Mouse (Mus musculus): ENCODE measurements around the gene Wdr63. TPM values are rescaled to one million over a fixed set of nuclear protein-coding genes. Genes with fewer than 3 reads are reported as not detected.

The Wdr63 gene
- polyA plus RNA-seq, 1 experiment from 2014 or later, result 0.30 TPM

DNA sequence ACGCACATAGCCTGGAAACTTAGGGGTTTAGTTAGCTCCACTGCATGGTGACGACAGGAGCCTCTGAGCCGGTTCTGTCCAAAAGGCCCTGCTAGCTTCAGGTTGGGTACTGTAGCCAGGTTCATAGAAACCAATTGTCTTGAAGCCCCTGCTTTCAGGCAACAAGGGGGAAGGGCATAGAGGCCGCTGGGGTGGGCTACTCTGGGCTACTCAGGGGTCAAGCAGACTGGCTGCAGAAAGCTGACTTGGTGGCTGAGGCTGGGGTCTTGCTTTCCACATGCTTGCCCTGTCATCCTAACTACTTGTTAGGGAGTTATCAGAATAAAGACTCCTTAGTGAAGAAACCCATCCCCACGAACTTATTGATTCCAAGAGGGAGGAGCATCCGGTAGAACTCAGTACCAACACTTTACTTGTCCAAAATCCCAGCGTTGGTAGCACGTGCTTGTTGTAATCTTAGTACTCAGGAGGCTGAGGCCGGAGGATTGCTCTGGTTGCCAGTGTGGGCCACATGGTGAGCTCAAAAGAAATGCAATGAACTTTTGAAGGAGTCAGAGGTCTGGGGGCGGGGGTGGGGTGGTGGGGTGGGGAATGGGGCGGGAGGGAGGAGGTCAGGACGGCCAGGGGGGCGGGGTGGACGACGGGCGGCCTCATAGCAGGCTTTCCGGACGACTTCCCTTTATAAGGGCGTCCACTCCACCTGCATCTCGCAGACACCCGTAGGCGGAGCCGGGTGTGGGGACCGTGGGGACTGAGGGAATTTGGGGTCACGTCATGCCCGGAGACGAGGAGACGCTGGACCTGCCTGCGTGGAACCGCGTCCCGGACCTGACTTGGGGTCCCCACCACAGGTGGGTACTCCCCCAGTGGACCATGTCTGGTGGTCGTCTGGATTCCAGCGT lies 41.5 kb upstream of the Wdr63 start, which contains the start of gene Mcoln2:
Gene Mcoln2 (plus strand): TSS at position 678 of the 902 bp plus-strand sequence.
- no peak within 1 kb of the TSS; the same call in 1 of the 2 replicates for H3K27ac ChIP-seq
- H3K27me3 ChIP-seq (replicated peaks), result peaks cover 39% of the 10 kb centered on the region; the same call in 1 of the 2 replicates
- H3K9ac ChIP-seq, result peak within 1 kb of the TSS; percentile 45
- peak; percentile 54 for ATAC-seq
- 10% methylated on average over 34 of the region's 34 CpGs for WGBS (ENCODE audit: insufficient replicate concordance)
- peak within 1 kb of the TSS; percentile 53 for H3K4me3 ChIP-seq
- no peaks in the 10 kb centered on the region for H3K36me3 ChIP-seq
- H3K4me2 ChIP-seq, result peak within 1 kb of the TSS; percentile 75
- peaks cover 20% of the 10 kb centered on the region for H3K4me1 ChIP-seq
- no peaks in the 10 kb centered on the region for H3K9me3 ChIP-seq (replicated peaks)

DNA sequence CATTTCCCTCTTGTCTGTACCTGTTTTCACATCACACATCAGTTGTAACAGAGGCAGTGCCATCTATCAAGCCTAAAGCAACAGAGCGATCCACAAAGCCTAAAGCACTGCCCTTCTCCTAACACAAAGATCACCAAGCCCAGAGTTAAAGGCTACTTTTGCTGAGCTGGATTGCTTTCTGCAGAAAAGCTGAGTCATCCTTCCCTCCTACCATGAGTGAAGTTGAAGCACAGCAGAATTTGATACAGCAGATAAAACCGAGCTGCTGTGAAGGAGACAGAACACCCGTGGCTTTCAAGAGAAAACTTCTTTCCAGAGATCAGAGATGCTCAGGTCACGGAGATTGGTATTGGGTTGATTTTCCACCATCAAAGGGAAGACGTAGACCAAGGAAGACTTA lies 38.2 kb upstream of the Wdr63 start:
- ATAC-seq, result no peak
- no peaks in the 10 kb centered on the region for H3K9me3 ChIP-seq (replicated peaks)
- H3K9ac ChIP-seq, result no peak overlapping the region
- H3K4me3 ChIP-seq, result no peak overlapping the region
- WGBS (ENCODE audit: insufficient replicate concordance), result 35% methylated on average over 5 of the region's 5 CpGs
- no peak overlapping the region for H3K4me2 ChIP-seq
- no peaks in the 10 kb centered on the region for H3K36me3 ChIP-seq
- H3K4me1 ChIP-seq, result peaks cover 13% of the 10 kb centered on the region
- peaks cover 23% of the 10 kb centered on the region; the same call in 1 of the 2 replicates for H3K27me3 ChIP-seq (replicated peaks)
- H3K27ac ChIP-seq, result no peak overlapping the region

DNA sequence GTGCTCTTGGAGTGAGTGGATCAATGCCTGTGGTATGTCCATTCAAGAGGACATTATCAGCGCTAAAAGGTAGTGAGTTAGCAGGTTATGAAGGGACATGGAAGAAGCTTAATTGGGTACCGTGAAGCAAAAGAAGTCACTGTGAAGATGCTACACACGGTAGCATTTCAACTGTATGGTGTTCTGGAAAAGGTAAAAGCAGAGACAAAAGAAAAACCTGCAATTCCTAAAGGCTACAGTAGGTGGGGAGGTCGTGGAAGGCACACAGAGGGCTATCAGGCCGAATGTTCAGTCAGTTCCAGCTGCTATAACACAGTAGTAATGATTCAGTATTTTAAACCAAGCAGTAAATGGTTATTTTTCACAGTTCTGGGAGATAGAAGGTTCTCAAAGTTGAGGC lies 37.6 kb upstream of the Wdr63 start:
- Histone ChIP-seq H3K9ac (no peak overlapping the region), H3K27me3 (replicated peaks) (peaks cover 17% of the 10 kb centered on the region; the same call in 1 of the 2 replicates), H3K36me3 (no peaks in the 10 kb centered on the region), H3K27ac (no peak overlapping the region), H3K4me1 (peaks cover 13% of the 10 kb centered on the region), H3K4me3 (no peak overlapping the region), H3K4me2 (no peak overlapping the region), H3K9me3 (replicated peaks) (no peaks in the 10 kb centered on the region)
- ATAC-seq, result no peak
- 39% methylated on average over 5 of the region's 5 CpGs for WGBS (ENCODE audit: insufficient replicate concordance)

DNA sequence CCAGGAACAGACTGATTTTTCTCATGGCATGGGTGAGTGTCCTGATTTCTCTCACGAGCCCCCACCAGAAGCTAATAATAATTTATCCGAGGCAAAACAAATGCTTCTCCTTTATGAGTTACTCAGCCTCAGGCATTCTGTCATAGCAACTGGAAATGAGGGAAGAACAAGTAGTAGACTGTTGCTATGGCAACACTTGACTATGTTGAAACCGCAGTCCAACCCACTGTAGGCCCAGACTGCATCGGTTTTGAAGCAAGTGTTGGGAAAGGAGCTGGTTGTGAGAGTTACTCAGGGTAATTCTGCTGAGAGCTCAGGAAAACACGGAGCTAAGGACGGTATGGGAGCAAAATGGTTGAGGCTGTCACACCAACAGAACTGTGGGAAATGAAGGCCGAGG lies 34.6 kb upstream of the Wdr63 start:
- no peaks in the 10 kb centered on the region for H3K36me3 ChIP-seq
- H3K27me3 ChIP-seq (replicated peaks), result no peaks in the 10 kb centered on the region
- H3K9me3 ChIP-seq (replicated peaks), result no peaks in the 10 kb centered on the region
- no peak overlapping the region for H3K4me3 ChIP-seq
- no peak for ATAC-seq
- H3K4me2 ChIP-seq, result no peak overlapping the region
- 75% methylated on average over 7 of the region's 7 CpGs for WGBS (ENCODE audit: insufficient replicate concordance)
- no peak overlapping the region for H3K9ac ChIP-seq
- H3K4me1 ChIP-seq, result peaks cover 6% of the 10 kb centered on the region
- H3K27ac ChIP-seq, result no peak overlapping the region

DNA sequence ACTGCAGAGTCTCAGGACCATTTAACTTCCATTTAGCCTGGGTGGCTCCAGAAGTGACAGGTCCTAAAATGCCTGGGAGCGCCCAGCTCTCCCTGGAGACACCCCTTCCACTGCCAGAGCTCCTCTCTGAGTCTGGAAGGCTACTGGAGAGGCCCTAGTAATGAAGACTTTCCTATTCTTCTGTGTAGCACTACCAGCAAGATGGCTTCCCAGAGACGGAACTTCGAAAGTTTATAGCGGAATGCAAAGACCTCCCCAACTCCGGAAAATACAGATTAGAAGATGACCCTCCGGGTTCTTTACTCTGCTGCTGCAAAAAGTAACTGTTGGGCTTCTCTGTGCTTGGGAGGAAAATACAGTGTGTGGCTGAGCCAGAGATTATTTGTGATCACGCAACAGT lies 32.3 kb upstream of the Wdr63 start:
- H3K4me2 ChIP-seq, result no peak overlapping the region
- H3K4me1 ChIP-seq, result no peaks in the 10 kb centered on the region
- H3K4me3 ChIP-seq, result no peak overlapping the region
- H3K9ac ChIP-seq, result no peak overlapping the region
- H3K27ac ChIP-seq, result no peak overlapping the region
- ATAC-seq, result no peak
- H3K9me3 ChIP-seq (replicated peaks), result no peaks in the 10 kb centered on the region
- no peaks in the 10 kb centered on the region for H3K36me3 ChIP-seq
- 76% methylated on average over 7 of the region's 7 CpGs for WGBS (ENCODE audit: insufficient replicate concordance)
- H3K27me3 ChIP-seq (replicated peaks), result no peaks in the 10 kb centered on the region

DNA sequence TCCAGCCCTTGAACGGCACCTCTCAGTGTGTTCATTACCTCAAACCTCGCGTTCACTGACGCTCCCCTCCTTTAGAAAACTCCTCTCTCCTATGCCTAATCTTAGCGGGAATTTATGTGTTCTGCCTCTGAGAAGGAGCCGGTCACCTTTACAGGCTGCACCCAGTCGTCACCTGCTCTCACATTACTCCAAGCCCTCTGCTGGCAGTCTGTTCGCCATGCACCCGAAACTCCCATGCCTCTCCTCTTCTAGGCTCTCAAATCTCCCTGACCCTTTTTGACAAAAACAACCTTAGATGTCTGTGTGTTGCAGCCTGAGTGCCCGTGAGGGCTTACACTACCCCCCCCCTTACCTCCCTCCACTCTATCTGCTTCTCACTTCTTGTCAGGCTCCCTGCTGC lies 28.5 kb upstream of the Wdr63 start:
- Histone ChIP-seq H3K4me2 (no peak overlapping the region), H3K4me3 (no peak overlapping the region), H3K27me3 (replicated peaks) (no peaks in the 10 kb centered on the region), H3K36me3 (no peaks in the 10 kb centered on the region), H3K27ac (no peak overlapping the region), H3K9ac (no peak overlapping the region), H3K9me3 (replicated peaks) (no peaks in the 10 kb centered on the region), H3K4me1 (no peaks in the 10 kb centered on the region)
- WGBS (ENCODE audit: insufficient replicate concordance), result 33% methylated on average over 10 of the region's 10 CpGs
- no peak for ATAC-seq

DNA sequence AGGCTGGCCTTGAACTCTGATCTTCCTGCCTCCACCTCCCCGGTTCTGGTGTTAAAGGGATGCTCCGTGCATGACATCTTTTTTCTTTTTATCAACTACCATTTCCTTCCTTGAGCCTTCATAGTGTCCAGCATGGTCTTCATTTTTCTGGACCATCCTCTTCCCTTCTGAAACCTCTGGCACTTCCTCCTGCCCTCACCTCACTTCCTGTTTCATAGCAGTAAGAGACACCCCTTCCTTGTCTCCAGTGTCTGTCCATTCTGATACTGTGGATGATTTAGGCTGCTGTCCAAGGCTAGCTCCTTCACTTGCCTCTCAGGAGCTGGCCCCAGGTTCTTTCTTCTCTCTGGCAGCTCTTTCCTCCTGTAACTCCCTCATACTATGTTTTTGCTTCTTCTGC lies 27.5 kb upstream of the Wdr63 start:
- WGBS (ENCODE audit: insufficient replicate concordance), result 66% methylated on average over 2 of the region's 2 CpGs
- no peak overlapping the region for H3K27ac ChIP-seq
- H3K4me3 ChIP-seq, result no peak overlapping the region
- ATAC-seq, result no peak
- no peaks in the 10 kb centered on the region for H3K36me3 ChIP-seq
- no peak overlapping the region for H3K4me2 ChIP-seq
- H3K4me1 ChIP-seq, result no peaks in the 10 kb centered on the region
- H3K9ac ChIP-seq, result no peak overlapping the region
- H3K9me3 ChIP-seq (replicated peaks), result no peaks in the 10 kb centered on the region
- H3K27me3 ChIP-seq (replicated peaks), result no peaks in the 10 kb centered on the region

DNA sequence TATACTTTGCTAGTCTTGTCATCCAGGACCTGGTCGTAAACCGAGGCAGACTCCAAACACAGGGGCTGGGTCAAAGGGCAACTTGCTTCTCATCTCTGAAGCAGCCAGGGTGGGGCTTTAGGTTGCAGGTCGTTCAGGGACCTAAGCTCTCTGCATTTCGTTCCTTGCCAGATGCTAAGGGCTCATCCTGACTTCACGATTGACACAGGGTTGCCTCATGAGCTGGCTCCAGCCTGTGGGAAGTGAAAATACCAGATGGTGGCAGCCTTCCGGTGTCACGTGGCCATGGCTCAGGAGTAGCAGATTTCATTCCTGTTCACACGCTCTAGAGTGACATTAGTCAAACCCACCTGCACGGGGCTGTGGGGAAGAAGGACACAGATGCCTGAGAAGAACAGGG lies 26.9 kb upstream of the Wdr63 start:
- Histone ChIP-seq H3K4me2 (no peak overlapping the region), H3K36me3 (no peaks in the 10 kb centered on the region), H3K9me3 (replicated peaks) (no peaks in the 10 kb centered on the region), H3K27me3 (replicated peaks) (no peaks in the 10 kb centered on the region), H3K4me3 (no peak overlapping the region), H3K4me1 (no peaks in the 10 kb centered on the region), H3K9ac (no peak overlapping the region), H3K27ac (no peak overlapping the region)
- no peak for ATAC-seq
- WGBS (ENCODE audit: insufficient replicate concordance), result 61% methylated on average over 9 of the region's 9 CpGs

DNA sequence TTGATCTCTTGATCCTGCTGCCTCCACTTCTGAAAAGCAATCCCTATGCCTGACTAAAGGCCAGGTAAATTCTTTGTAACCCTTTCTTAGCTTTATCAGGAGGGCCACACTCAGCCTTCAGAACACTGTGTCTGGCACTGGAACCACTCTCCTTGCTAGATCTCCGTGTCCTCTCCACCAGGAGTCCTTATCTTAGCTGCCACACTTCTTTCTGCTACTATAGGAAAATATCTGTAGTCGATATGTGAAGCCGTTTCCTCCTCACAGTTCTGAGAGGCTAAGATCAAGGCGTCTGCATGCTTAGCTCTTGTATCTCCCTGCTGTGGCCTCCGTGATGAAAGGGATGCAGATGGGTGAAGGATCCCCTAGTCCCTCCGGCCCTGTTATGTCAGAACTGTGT lies 19.3 kb upstream of the Wdr63 start:
- H3K9ac ChIP-seq, result no peak overlapping the region
- H3K36me3 ChIP-seq, result no peaks in the 10 kb centered on the region
- peaks cover 4% of the 10 kb centered on the region; the same call in 1 of the 2 replicates for H3K27me3 ChIP-seq (replicated peaks)
- no peaks in the 10 kb centered on the region for H3K9me3 ChIP-seq (replicated peaks)
- WGBS (ENCODE audit: insufficient replicate concordance), result 17% methylated on average over 6 of the region's 6 CpGs
- no peak overlapping the region for H3K4me2 ChIP-seq
- H3K4me3 ChIP-seq, result no peak overlapping the region
- ATAC-seq, result peak; percentile 94
- no peak overlapping the region for H3K27ac ChIP-seq
- H3K4me1 ChIP-seq, result peaks cover 16% of the 10 kb centered on the region

DNA sequence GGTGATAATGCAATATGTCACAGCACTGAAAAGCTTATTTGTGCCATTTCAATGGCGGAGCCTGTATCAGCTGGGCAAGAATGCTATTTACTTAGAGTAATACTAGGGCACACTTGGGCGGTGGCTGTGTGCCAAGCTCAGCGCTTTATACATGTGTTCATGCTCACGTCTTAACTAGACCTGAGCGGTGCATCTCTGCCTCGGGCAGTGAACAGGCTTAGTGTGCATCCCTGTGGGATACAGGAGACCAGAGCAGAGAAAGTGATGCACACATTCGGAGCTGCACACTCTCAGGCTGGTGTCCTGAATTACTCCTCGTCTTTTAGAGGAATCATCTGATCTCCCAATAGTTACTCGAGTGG lies 15.5 kb upstream of the Wdr63 start:
- 74% methylated on average over 9 of the region's 9 CpGs for WGBS (ENCODE audit: insufficient replicate concordance)

DNA sequence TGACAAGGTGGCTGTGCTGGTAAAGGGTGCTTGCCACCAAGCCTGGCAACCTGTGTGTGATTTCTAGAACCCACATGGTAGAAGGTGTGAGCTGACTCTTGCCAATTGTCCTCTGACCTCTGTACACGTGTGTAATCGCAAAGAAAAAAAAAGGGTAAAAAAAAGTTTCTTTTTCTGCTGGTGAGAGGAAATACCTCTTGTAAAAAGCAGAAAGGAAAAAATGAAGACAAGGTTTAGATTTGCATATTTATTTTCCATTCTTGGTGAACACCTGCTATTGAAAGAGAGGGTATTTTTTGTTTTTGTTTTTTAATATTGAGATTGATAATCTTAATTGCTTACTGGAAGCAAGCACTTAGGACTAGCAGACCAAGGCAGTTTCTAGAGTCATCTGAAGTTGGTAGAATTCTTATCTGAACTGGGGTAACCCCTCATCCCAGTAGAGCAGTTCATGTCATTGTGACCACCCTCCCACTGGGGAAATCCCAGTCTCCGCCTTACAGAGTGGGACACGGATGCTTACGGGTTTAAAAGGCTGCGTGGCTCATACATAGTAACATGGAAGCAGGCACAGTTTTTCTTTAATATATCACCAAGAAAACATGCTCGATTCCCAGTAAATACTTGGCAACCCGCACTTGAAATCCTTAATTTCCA lies 15.0 kb upstream of the Wdr63 start:
- 70% methylated on average over 8 of the region's 8 CpGs for WGBS (ENCODE audit: insufficient replicate concordance)
- peaks cover 31% of the 10 kb centered on the region for H3K27me3 ChIP-seq (replicated peaks)
- H3K9ac ChIP-seq, result no peak overlapping the region
- no peaks in the 10 kb centered on the region for H3K36me3 ChIP-seq
- H3K9me3 ChIP-seq (replicated peaks), result no peaks in the 10 kb centered on the region
- H3K4me1 ChIP-seq, result peaks cover 19% of the 10 kb centered on the region
- no peak overlapping the region for H3K4me3 ChIP-seq
- no peak overlapping the region for H3K27ac ChIP-seq
- no peak for ATAC-seq
- no peak overlapping the region for H3K4me2 ChIP-seq

More for the DNA sequence above, 15.5 kb upstream of the Wdr63 start:
- Histone ChIP-seq H3K4me3 (no peak overlapping the region), H3K4me2 (no peak overlapping the region), H3K4me1 (peaks cover 21% of the 10 kb centered on the region), H3K27ac (no peak overlapping the region), H3K9me3 (replicated peaks) (no peaks in the 10 kb centered on the region), H3K9ac (no peak overlapping the region), H3K36me3 (no peaks in the 10 kb centered on the region), H3K27me3 (replicated peaks) (peaks cover 26% of the 10 kb centered on the region)
- ATAC-seq, result no peak

DNA sequence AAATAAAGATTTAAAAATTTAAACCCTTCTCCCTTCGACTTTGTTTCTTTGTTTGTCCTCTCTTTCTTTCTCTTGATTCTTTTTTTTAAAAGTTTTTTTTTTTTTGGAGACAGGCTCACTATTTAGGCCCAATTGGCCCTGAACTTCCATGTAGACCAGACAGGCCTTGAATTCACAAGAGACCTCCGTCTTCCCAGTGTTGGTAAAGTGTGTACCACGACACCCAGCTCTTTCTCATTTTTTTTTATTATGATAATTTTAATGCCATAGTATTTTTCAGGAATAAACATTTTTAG lies 14.1 kb upstream of the Wdr63 start:
- Histone ChIP-seq H3K9me3 (replicated peaks) (no peaks in the 10 kb centered on the region), H3K9ac (no peak overlapping the region), H3K4me1 (peaks cover 16% of the 10 kb centered on the region), H3K4me2 (no peak overlapping the region), H3K36me3 (no peaks in the 10 kb centered on the region), H3K27ac (no peak overlapping the region), H3K4me3 (no peak overlapping the region), H3K27me3 (replicated peaks) (peaks cover 40% of the 10 kb centered on the region)
- WGBS (ENCODE audit: insufficient replicate concordance), result 53% methylated on average over 3 of the region's 3 CpGs
- no peak for ATAC-seq
